Mouse (Mus musculus) Patski (cell line): ENCODE data around the gene Gria1. TPM values are rescaled to one million over a fixed set of nuclear protein-coding genes. Genes with fewer than 3 reads are reported as not detected.

ENCODE experiments used
- ATAC-seq: fragments of 100-300 bp; one replicate; pipeline ENCODE4 v1.8.0; 2021
- CTCF ChIA-PET: fragments of 350-600 bp; sonication (Branson Sonifier 250); formaldehyde crosslinking; loops from one replicate; lab custom pipeline; 2022; ENCODE audit warnings: inconsistent platforms; lab: Charles Lee
- POLR2A ChIA-PET: fragments of 350-600 bp; sonication (Branson Sonifier 250); formaldehyde crosslinking; loops from one replicate; lab custom pipeline; 2022; ENCODE audit warnings: antibody characterized with exemption, inconsistent platforms; lab: Charles Lee
- DNase-seq: peaks from one replicate; pipeline ENCODE4 v3.0.0-alpha.2; 2011; ENCODE audit warnings: low read depth, low spot score
- H3K27me3 ChIP-seq: fragments of 371-371 bp; one replicate; pipeline ENCODE4 v1.5.1; 2021
- CTCF ChIP-seq: fragments of 100-300 bp; IDR thresholded peaks from one replicate; pipeline ENCODE4 v1.5.1; 2021
- in situ Hi-C: fragments of 300-500 bp; cut with MboI; formaldehyde crosslinking; loops from 3 replicates; pipeline ENCODE4 v1.11.1; 2018; ENCODE audit warnings: low pct_unique_long_range_greater_than_20kb, mixed read lengths
- polyA plus RNA-seq: library from polyadenylated mRNA; unstranded; gene quantifications from one replicate; pipeline ENCODE4 v1.2.3, GENCODE M21; 2021

Gria1 gene
- polyA plus RNA-seq, 1 experiment from 2014 or later: 0.24 TPM

- in situ Hi-C loops: no loop called here
- ATAC-seq (no peak), DNase-seq (no peak)
- ChIA-PET POLR2A (no interaction called here), CTCF (no interaction called here)
- H3K27me3 ChIP-seq: no peaks in the 10 kb centered on the region
- no peak for TF ChIP-seq CTCF
Measured at GRCm38 (mm10) chr11:57250129-57250528, 238.9 kb downstream of the Gria1 start.

- ChIA-PET CTCF (no interaction called here), POLR2A (no interaction called here)
- in situ Hi-C loops: no loop called here
- H3K27me3 ChIP-seq: peaks cover 8% of the 10 kb centered on the region
- no peak for TF ChIP-seq CTCF
- DNase-seq (no peak), ATAC-seq (no peak)
Measured at GRCm38 (mm10) chr11:57271687-57272086, 260.5 kb downstream of the Gria1 start.

- ATAC-seq: no peak
- in situ Hi-C loops: no loop called here
- CTCF ChIA-PET: no interaction called here
- POLR2A ChIA-PET: no interaction called here
- peaks cover 8% of the 10 kb centered on the region for H3K27me3 ChIP-seq
- no peak for DNase-seq
- no peak for TF ChIP-seq CTCF
Measured at GRCm38 (mm10) chr11:57274687-57275086, 263.5 kb downstream of the Gria1 start.

GRCm38 (mm10) chr11:57278056-57278455 is 266.9 kb downstream of the Gria1 start:
- DNase-seq: no peak

GRCm38 (mm10) chr11:57286119-57286518 is 274.9 kb downstream of the Gria1 start:
- ATAC-seq (no peak), DNase-seq (no peak)
- in situ Hi-C loops: no loop called here
- peaks cover 6% of the 10 kb centered on the region for H3K27me3 ChIP-seq
- no peak for TF ChIP-seq CTCF
- ChIA-PET CTCF (no interaction called here), POLR2A (no interaction called here)

More at GRCm38 (mm10) chr11:57278056-57278455, 266.9 kb downstream of the Gria1 start:
- ATAC-seq: no peak
- POLR2A ChIA-PET: no interaction called here
- TF ChIP-seq CTCF: no peak
- peaks cover 5% of the 10 kb centered on the region for H3K27me3 ChIP-seq
- CTCF ChIA-PET: interaction anchor here (1.2 to 2.2 kb wide), 2 partner anchors 10 to 107 kb away, joined by 3 to 5 read pairs; no protein-coding TSS in a partner anchor
- in situ Hi-C loops: no loop called here

GRCm38 (mm10) chr11:57297376-57297775 is 286.2 kb downstream of the Gria1 start:
- peaks cover 3% of the 10 kb centered on the region for H3K27me3 ChIP-seq
- ChIA-PET POLR2A (interaction anchor here (0.9 kb wide), 1 partner anchor 25 kb away, joined by 3 read pairs; no protein-coding TSS in a partner anchor), CTCF (no interaction called here)
- TF ChIP-seq CTCF: no peak
- DNase-seq: no peak
- in situ Hi-C loops: no loop called here
- no peak for ATAC-seq

- H3K27me3 ChIP-seq: peaks cover 3% of the 10 kb centered on the region
- ChIA-PET POLR2A (interaction anchor here (0.9 kb wide), 1 partner anchor 24 kb away, joined by 3 read pairs; no protein-coding TSS in a partner anchor), CTCF (no interaction called here)
- no peak for TF ChIP-seq CTCF
- no peak for ATAC-seq
- DNase-seq: no peak
- in situ Hi-C loops: no loop called here
Measured at GRCm38 (mm10) chr11:57298263-57298662, 287.1 kb downstream of the Gria1 start.

- CTCF ChIA-PET: no interaction called here
Measured at GRCm38 (mm10) chr11:57298665-57299064, 287.5 kb downstream of the Gria1 start.

GRCm38 (mm10) chr11:57303602-57304001 is 292.4 kb downstream of the Gria1 start:
- in situ Hi-C loops: loop anchor here (25.0 kb wide), 1 partner anchor 1141 kb away; no protein-coding TSS in a partner anchor

More at GRCm38 (mm10) chr11:57298665-57299064, 287.5 kb downstream of the Gria1 start:
- no peak for ATAC-seq
- no peak for TF ChIP-seq CTCF
- in situ Hi-C loops: no loop called here
- H3K27me3 ChIP-seq: peaks cover 3% of the 10 kb centered on the region
- POLR2A ChIA-PET: interaction anchor here (0.9 kb wide), 1 partner anchor 24 kb away, joined by 3 read pairs; no protein-coding TSS in a partner anchor
- DNase-seq: no peak

GRCm38 (mm10) chr11:57306116-57306515 is 294.9 kb downstream of the Gria1 start:
- in situ Hi-C loops: loop anchor here (25.0 kb wide), 1 partner anchor 1144 kb away; no protein-coding TSS in a partner anchor
- TF ChIP-seq CTCF: no peak
- ChIA-PET POLR2A (no interaction called here), CTCF (interaction anchor here (1.2 kb wide), 1 partner anchor 13 kb away, joined by 3 read pairs; no protein-coding TSS in a partner anchor)
- DNase-seq: no peak
- peaks cover 3% of the 10 kb centered on the region for H3K27me3 ChIP-seq
- ATAC-seq: no peak

More at GRCm38 (mm10) chr11:57303602-57304001, 292.4 kb downstream of the Gria1 start:
- no peak for DNase-seq
- peak; percentile 48 for TF ChIP-seq CTCF
- ATAC-seq: no peak
- ChIA-PET POLR2A (no interaction called here), CTCF (no interaction called here)
- peaks cover 3% of the 10 kb centered on the region for H3K27me3 ChIP-seq

GRCm38 (mm10) chr11:57306892-57307291 is 295.7 kb downstream of the Gria1 start:
- in situ Hi-C loops: loop anchor here (25.0 kb wide), 1 partner anchor 1145 kb away; no protein-coding TSS in a partner anchor
- ATAC-seq: peak; percentile 46

More at GRCm38 (mm10) chr11:57306892-57307291, 295.7 kb downstream of the Gria1 start:
- no peak for TF ChIP-seq CTCF
- H3K27me3 ChIP-seq: no peaks in the 10 kb centered on the region
- ChIA-PET CTCF (interaction anchor here (1.2 kb wide), 1 partner anchor 14 kb away, joined by 3 read pairs; no protein-coding TSS in a partner anchor), POLR2A (interaction anchor here (0.5 kb wide), 1 partner anchor 423 kb away, joined by 3 read pairs; no protein-coding TSS in a partner anchor)
- peak; percentile 9 for DNase-seq
